Mouse (Mus musculus) midbrain, embryonic 15.5 days (tissue): ENCODE measurements around the gene Lrrc63. TPM values are rescaled to one million over a fixed set of nuclear protein-coding genes. Genes with fewer than 3 reads are reported as not detected.
"Not testable (repeated sequence)": the region's sequence is repeated elsewhere in the genome, so short reads cannot be mapped to it uniquely, and the experiment has no call there.

Experiments used
- ATAC-seq: fragments of 200-750 bp; cut with Nextera tagmentation; replicated peaks from 2 replicates; pipeline ENCODE4 v1.8.0; 2017; ENCODE audit warnings: moderate TSS enrichment
- H3K27ac ChIP-seq: fragments of 300-500 bp; sonication (generic); 2 replicates; pipeline ENCODE4 v1.5.1; 2015; ENCODE audit warnings: mild to moderate bottlenecking, inconsistent platforms
- H3K27me3 ChIP-seq: fragments of 300-500 bp; sonication (generic); replicated peaks from 2 replicates; pipeline ENCODE4 v1.6.1; 2015; ENCODE audit warnings: inconsistent platforms
- H3K36me3 ChIP-seq: fragments of 300-500 bp; sonication (generic); replicated peaks from 2 replicates; pipeline ENCODE4 v1.6.1; 2015; ENCODE audit warnings: inconsistent platforms
- H3K4me1 ChIP-seq: fragments of 300-500 bp; sonication (generic); 2 replicates; pipeline ENCODE4 v1.6.1; 2015; ENCODE audit warnings: inconsistent platforms
- H3K4me2 ChIP-seq: fragments of 300-500 bp; sonication (generic); 2 replicates; pipeline ENCODE4 v1.6.1; 2015; ENCODE audit warnings: inconsistent platforms, mild to moderate bottlenecking, moderate library complexity
- H3K4me3 ChIP-seq: fragments of 300-500 bp; sonication (generic); 2 replicates; pipeline ENCODE4 v1.5.1; 2015; ENCODE audit warnings: mild to moderate bottlenecking, inconsistent platforms
- H3K9ac ChIP-seq: fragments of 300-500 bp; sonication (generic); 2 replicates; pipeline ENCODE4 v1.6.1; 2015; ENCODE audit warnings: mild to moderate bottlenecking, inconsistent platforms
- H3K9me3 ChIP-seq: fragments of 300-500 bp; sonication (generic); 2 replicates; pipeline ENCODE4 v1.6.1; 2016; ENCODE audit warnings: inconsistent platforms
- WGBS: fragments of 180-500 bp; shearing (Covaris S2); methylation state at CpG from one replicate; pipeline ENCODE4 v1.1.7; 2015; ENCODE audit warnings: mixed read lengths; 5-methylcytosine and 5-hydroxymethylcytosine counted together
- polyA plus RNA-seq: library from polyadenylated mRNA; unstranded; fragments of >200 nt; fragmentation: Nextera tagmentation; extraction: Ambion mirVana; gene quantifications from 2 replicates; pipeline ENCODE4 v1.2.1, GENCODE M21; 2015

Gene Lrrc63
- polyA plus RNA-seq, 1 experiment from 2014 or later = 0.06 TPM

- H3K4me1 ChIP-seq = no peaks in the 10 kb centered on the region
Observed at GRCm38 (mm10) chr14:75165574-75166131, 35.0 kb upstream of the Lrrc63 start.

GRCm38 (mm10) chr14:75164345-75164744 is 33.7 kb upstream of the Lrrc63 start:
- Histone ChIP-seq H3K27ac (no peak overlapping the region), H3K9ac (no peak overlapping the region), H3K36me3 (no peaks in the 10 kb centered on the region), H3K9me3 (no peaks in the 10 kb centered on the region), H3K4me1 (no peaks in the 10 kb centered on the region), H3K4me2 (no peak overlapping the region), H3K27me3 (no peaks in the 10 kb centered on the region), H3K4me3 (no peak overlapping the region)
- ATAC-seq = no peak
- WGBS = 95% methylated on average over 9 of the region's 9 CpGs

More at GRCm38 (mm10) chr14:75165574-75166131, 35.0 kb upstream of the Lrrc63 start:
- Histone ChIP-seq H3K4me2 (no peak overlapping the region), H3K4me3 (no peak overlapping the region), H3K9me3 (no peaks in the 10 kb centered on the region), H3K27ac (no peak overlapping the region), H3K27me3 (no peaks in the 10 kb centered on the region), H3K36me3 (no peaks in the 10 kb centered on the region), H3K9ac (no peak overlapping the region)
- no peak for ATAC-seq
- WGBS = 88% methylated on average over 2 of the region's 2 CpGs

- Histone ChIP-seq H3K9ac (no peak overlapping the region), H3K4me1 (no peaks in the 10 kb centered on the region), H3K27me3 (no peaks in the 10 kb centered on the region), H3K4me3 (no peak overlapping the region), H3K9me3 (no peaks in the 10 kb centered on the region), H3K27ac (no peak overlapping the region), H3K36me3 (no peaks in the 10 kb centered on the region), H3K4me2 (no peak overlapping the region)
- no peak for ATAC-seq
- 90% methylated on average over 8 of the region's 8 CpGs for WGBS
Observed at GRCm38 (mm10) chr14:75163866-75164265, 33.2 kb upstream of the Lrrc63 start.

GRCm38 (mm10) chr14:75159375-75159774 is 28.7 kb upstream of the Lrrc63 start:
- Histone ChIP-seq H3K4me3 (no peak overlapping the region), H3K27me3 (no peaks in the 10 kb centered on the region), H3K4me2 (no peak overlapping the region), H3K9ac (no peak overlapping the region), H3K27ac (no peak overlapping the region), H3K9me3 (no peaks in the 10 kb centered on the region), H3K4me1 (no peaks in the 10 kb centered on the region), H3K36me3 (no peaks in the 10 kb centered on the region)
- WGBS = 88% methylated on average over 2 of the region's 2 CpGs
- no peak for ATAC-seq

GRCm38 (mm10) chr14:75154481-75154880 is 23.8 kb upstream of the Lrrc63 start:
- H3K4me3 ChIP-seq = no peak overlapping the region
- WGBS = 87% methylated on average over 8 of the region's 8 CpGs
- H3K27ac ChIP-seq = no peak overlapping the region
- H3K4me2 ChIP-seq = no peak overlapping the region
- no peak for ATAC-seq
- H3K36me3 ChIP-seq = no peaks in the 10 kb centered on the region
- H3K9ac ChIP-seq = no peak overlapping the region
- H3K9me3 ChIP-seq = no peaks in the 10 kb centered on the region
- H3K27me3 ChIP-seq = no peaks in the 10 kb centered on the region
- H3K4me1 ChIP-seq = no peaks in the 10 kb centered on the region

GRCm38 (mm10) chr14:75151146-75151545 is 20.5 kb upstream of the Lrrc63 start:
- H3K36me3 ChIP-seq = no peaks in the 10 kb centered on the region
- H3K27ac ChIP-seq = no peak overlapping the region
- H3K9ac ChIP-seq = no peak overlapping the region
- ATAC-seq = no peak
- H3K4me1 ChIP-seq = no peaks in the 10 kb centered on the region
- WGBS = 71% methylated on average over 3 of the region's 3 CpGs
- H3K9me3 ChIP-seq = no peaks in the 10 kb centered on the region
- H3K4me2 ChIP-seq = no peak overlapping the region
- no peak overlapping the region for H3K4me3 ChIP-seq
- no peaks in the 10 kb centered on the region for H3K27me3 ChIP-seq

- Histone ChIP-seq H3K27ac (no peak overlapping the region), H3K36me3 (no peaks in the 10 kb centered on the region), H3K9me3 (no peaks in the 10 kb centered on the region), H3K9ac (no peak overlapping the region), H3K4me2 (no peak overlapping the region), H3K4me3 (no peak overlapping the region), H3K27me3 (no peaks in the 10 kb centered on the region), H3K4me1 (no peaks in the 10 kb centered on the region)
- 73% methylated on average over 2 of the region's 2 CpGs for WGBS
- no peak for ATAC-seq
Observed at GRCm38 (mm10) chr14:75150653-75151052, 20.0 kb upstream of the Lrrc63 start.

- Histone ChIP-seq H3K9ac (no peak overlapping the region), H3K9me3 (no peaks in the 10 kb centered on the region), H3K4me2 (no peak overlapping the region), H3K27ac (no peak overlapping the region), H3K36me3 (no peaks in the 10 kb centered on the region), H3K27me3 (no peaks in the 10 kb centered on the region), H3K4me3 (no peak overlapping the region), H3K4me1 (no peaks in the 10 kb centered on the region)
- no peak for ATAC-seq
- 82% methylated on average over 9 of the region's 9 CpGs for WGBS
Observed at GRCm38 (mm10) chr14:75148229-75148628, 17.5 kb upstream of the Lrrc63 start.

- H3K9me3 ChIP-seq, H3K27me3 ChIP-seq, H3K4me2 ChIP-seq, H3K4me3 ChIP-seq, ATAC-seq, H3K36me3 ChIP-seq, H3K9ac ChIP-seq, H3K4me1 ChIP-seq, H3K27ac ChIP-seq: not testable (repeated sequence)
- WGBS = 88% methylated on average over 2 of the region's 2 CpGs
Observed at GRCm38 (mm10) chr14:75147706-75148105, 17.0 kb upstream of the Lrrc63 start.

GRCm38 (mm10) chr14:75139225-75139624 is 8.5 kb upstream of the Lrrc63 start:
- Histone ChIP-seq H3K4me3 (no peak overlapping the region), H3K4me2 (no peak overlapping the region), H3K9me3 (no peaks in the 10 kb centered on the region), H3K4me1 (no peaks in the 10 kb centered on the region), H3K27me3 (no peaks in the 10 kb centered on the region), H3K36me3 (no peaks in the 10 kb centered on the region), H3K27ac (no peak overlapping the region), H3K9ac (no peak overlapping the region)
- WGBS = 92% methylated on average over 2 of the region's 2 CpGs
- ATAC-seq = no peak

GRCm38 (mm10) chr14:75138503-75138902 is 7.8 kb upstream of the Lrrc63 start:
- WGBS = 69% methylated on average over 10 of the region's 10 CpGs
- ATAC-seq = no peak

GRCm38 (mm10) chr14:75136119-75136966 is 5.7 kb upstream of the Lrrc63 start:
- Histone ChIP-seq H3K4me3 (no peak overlapping the region), H3K9ac (no peak overlapping the region), H3K36me3 (no peaks in the 10 kb centered on the region), H3K27me3 (no peaks in the 10 kb centered on the region), H3K9me3 (no peaks in the 10 kb centered on the region), H3K27ac (no peak overlapping the region), H3K4me1 (peaks cover 2% of the 10 kb centered on the region; the same call in 1 of the 2 replicates), H3K4me2 (no peak overlapping the region)
- no peak for ATAC-seq
- WGBS = 85% methylated on average over 25 of the region's 25 CpGs

More at GRCm38 (mm10) chr14:75138503-75138902, 7.8 kb upstream of the Lrrc63 start:
- H3K27ac ChIP-seq = no peak overlapping the region
- H3K4me3 ChIP-seq = no peak overlapping the region
- H3K27me3 ChIP-seq = no peaks in the 10 kb centered on the region
- no peaks in the 10 kb centered on the region for H3K36me3 ChIP-seq
- H3K9me3 ChIP-seq = no peaks in the 10 kb centered on the region
- no peak overlapping the region for H3K4me2 ChIP-seq
- no peaks in the 10 kb centered on the region for H3K4me1 ChIP-seq
- H3K9ac ChIP-seq = no peak overlapping the region
